Mouse (Mus musculus) layer of hippocampus, adult 2 months (tissue): ENCODE results near the gene Dkc1. TPM values are rescaled to one million over a fixed set of nuclear protein-coding genes. Genes with fewer than 3 reads are reported as not detected.
A peak's percentile ranks its signal among the peaks of the same experiment; 100 is the strongest.
"Not testable (repeated sequence)": the region's sequence is repeated elsewhere in the genome, so short reads cannot be mapped to it uniquely, and the experiment has no call there.

Source experiments
- DNase-seq, 2 experiments: peaks; one replicate each; pipeline ENCODE4 v3.0.0; 2022; ENCODE audit warnings: low spot score in 2 of 2
- H3K27ac ChIP-seq: fragments of 200-600 bp; 2 replicates; pipeline ENCODE4 v1.8.1; 2022
- H3K4me3 ChIP-seq: fragments of 200-600 bp; 2 replicates; pipeline ENCODE4 v1.8.1; 2022; ENCODE audit warnings: mild to moderate bottlenecking
- CTCF ChIP-seq: fragments of 200-600 bp; conservative IDR thresholded peaks from 2 replicates; pipeline ENCODE4 v1.8.1; 2022; ENCODE audit warnings: antibody characterized with exemption, mild to moderate bottlenecking, moderate library complexity
- total RNA-seq, 2 experiments: library from RNA; stranded (reverse); gene quantifications; 2 replicates each; pipeline ENCODE4 v1.2.3; 2021

Dkc1 gene
- total RNA-seq, 2 experiments from 2014 or later, result 28.9 to 35.4 TPM

GRCm38 (mm10) chrX:75115550-75115949 is 19.9 kb downstream of the Dkc1 start:
- TF ChIP-seq CTCF, result no peak
- no peak for DNase-seq
- Histone ChIP-seq H3K4me3 (no peak overlapping the region), H3K27ac (no peak overlapping the region)

- no peak for DNase-seq
- TF ChIP-seq CTCF, result no peak
- Histone ChIP-seq H3K4me3 (no peak overlapping the region), H3K27ac (no peak overlapping the region)
Measured at GRCm38 (mm10) chrX:75125606-75126005, 30.0 kb downstream of the Dkc1 start.

GRCm38 (mm10) chrX:75126893-75127292 is 31.2 kb downstream of the Dkc1 start:
- no peak for DNase-seq
- TF ChIP-seq CTCF, result no peak
- Histone ChIP-seq H3K4me3 (no peak overlapping the region), H3K27ac (no peak overlapping the region)

GRCm38 (mm10) chrX:75128333-75128980 is 32.8 kb downstream of the Dkc1 start:
- H3K4me3 ChIP-seq, result no peak overlapping the region
- DNase-seq, result no peak
- no peak overlapping the region for H3K27ac ChIP-seq
- TF ChIP-seq CTCF, result no peak

GRCm38 (mm10) chrX:75129474-75129873 is 33.8 kb downstream of the Dkc1 start:
- Histone ChIP-seq H3K4me3 (peak overlapping the region; percentile 67), H3K27ac (no peak overlapping the region)
- TF ChIP-seq CTCF, result no peak
- DNase-seq, result no peak

GRCm38 (mm10) chrX:75130467-75131160 is 35.0 kb downstream of the Dkc1 start, which contains the start of gene Mpp1:
Gene Mpp1, minus strand, starts transcription at chrX:75131016.
- peak within 1 kb of the TSS; percentile 87 for H3K27ac ChIP-seq
- H3K4me3 ChIP-seq, result peak within 1 kb of the TSS; percentile 67
- peak; percentile 55 to 62 for DNase-seq
- TF ChIP-seq CTCF, result no peak

GRCm38 (mm10) chrX:75136938-75137337 is 41.3 kb downstream of the Dkc1 start:
- no peak for TF ChIP-seq CTCF
- Histone ChIP-seq H3K27ac (no peak overlapping the region), H3K4me3 (no peak overlapping the region)
- DNase-seq, result no peak

- TF ChIP-seq CTCF, result no peak
- H3K4me3 ChIP-seq, result no peak overlapping the region
- DNase-seq, result no peak
- H3K27ac ChIP-seq, result no peak overlapping the region
Measured at GRCm38 (mm10) chrX:75137729-75138128, 42.1 kb downstream of the Dkc1 start.

GRCm38 (mm10) chrX:75138182-75138581 is 42.5 kb downstream of the Dkc1 start:
- TF ChIP-seq CTCF, result no peak
- Histone ChIP-seq H3K27ac (no peak overlapping the region), H3K4me3 (no peak overlapping the region)
- DNase-seq, result no peak

GRCm38 (mm10) chrX:75143124-75143555 is 47.5 kb downstream of the Dkc1 start:
- not testable (repeated sequence) for DNase-seq, H3K27ac ChIP-seq
- H3K4me3 ChIP-seq, result peak overlapping the region; percentile 35

GRCm38 (mm10) chrX:75148414-75148813 is 52.8 kb downstream of the Dkc1 start:
- no peak for TF ChIP-seq CTCF
- DNase-seq, result no peak
- Histone ChIP-seq H3K27ac (no peak overlapping the region), H3K4me3 (no peak overlapping the region)

- Histone ChIP-seq H3K27ac (no peak overlapping the region), H3K4me3 (no peak overlapping the region)
- no peak for DNase-seq
- no peak for TF ChIP-seq CTCF
Measured at GRCm38 (mm10) chrX:75150304-75150703, 54.6 kb downstream of the Dkc1 start.

- no peak for TF ChIP-seq CTCF
- H3K27ac ChIP-seq, result no peak overlapping the region
- no peak overlapping the region for H3K4me3 ChIP-seq
- DNase-seq, result no peak
Measured at GRCm38 (mm10) chrX:75152249-75152648, 56.6 kb downstream of the Dkc1 start.
